ENCODE assay signal across 8 mouse cellular contexts in genomic region chr11:78159096-78159495, GRCm38 (mm10). TPM values are rescaled to one million over a fixed set of nuclear protein-coding genes. Genes with fewer than 3 reads are reported as not detected.
A peak's percentile ranks its signal among the peaks of the same experiment; 100 is the strongest.
DNase-seq lines count a peak whose midpoint lies in the region; ATAC-seq and TF ChIP-seq lines count a peak whose summit lies in the region.

No protein-coding gene starts in this region.

- H3K4me1 ChIP-seq in E14TG2a.4 (replicated peaks; ENCODE audit: low read depth, low read length), result peaks cover 94% of the 10 kb centered on the region
- H3K4me1 ChIP-seq in forebrain, embryonic 12.5 days, result peaks cover 35% of the 10 kb centered on the region
- peaks cover 7% of the 10 kb centered on the region for H3K4me1 ChIP-seq in lung, adult 2 months (ENCODE audit: control insufficient read depth, insufficient read depth, low read length)
- H3K4me1 ChIP-seq in neural tube, embryonic 14.5 days (ENCODE audit: control insufficient read depth, insufficient read depth, low read length), result peaks cover 32% of the 10 kb centered on the region
- H3K4me1 ChIP-seq in thymus, adult 2 months (replicated peaks; ENCODE audit: control insufficient read depth, insufficient read depth, low read length), result peaks cover 19% of the 10 kb centered on the region

- no peak overlapping the region for H3K4me3 ChIP-seq in E14TG2a.4 (replicated peaks; ENCODE audit: low read length)
- H3K4me3 ChIP-seq in forebrain, embryonic 12.5 days (replicated peaks), result no peak overlapping the region
- no peak overlapping the region for H3K4me3 ChIP-seq in lung, adult 2 months (replicated peaks; ENCODE audit: extremely low read depth, low read depth, low read length)
- H3K4me3 ChIP-seq in neural tube, embryonic 14.5 days (ENCODE audit: low read depth, low read length), result no peak overlapping the region
- no peak overlapping the region for H3K4me3 ChIP-seq in thymus, adult 2 months (ENCODE audit: control insufficient read depth, insufficient read depth, low read length)

- no peak for TF ChIP-seq POLR2A in lung, adult 2 months (IDR thresholded peaks at IDR 0.05; ENCODE audit: borderline replicate concordance, extremely low read depth, low read depth, low read length)
- no peak for TF ChIP-seq POLR2A in thymus, adult 2 months (IDR thresholded peaks at IDR 0.05; ENCODE audit: control insufficient read depth, extremely low read depth, insufficient read depth, low read length, poor library complexity)

- H3K9me3 ChIP-seq in E14TG2a.4 (ENCODE audit: low read length), result no peaks in the 10 kb centered on the region
- H3K9me3 ChIP-seq in forebrain, embryonic 12.5 days, result no peaks in the 10 kb centered on the region
- H3K9me3 ChIP-seq in neural tube, embryonic 14.5 days (ENCODE audit: control insufficient read depth, low read length), result no peaks in the 10 kb centered on the region

- H3K4me2 ChIP-seq in forebrain, embryonic 12.5 days, result no peak overlapping the region
- H3K4me2 ChIP-seq in neural tube, embryonic 14.5 days (ENCODE audit: low read depth, low read length), result no peak overlapping the region

- no peak overlapping the region for H3K9ac ChIP-seq in forebrain, embryonic 12.5 days
- no peak overlapping the region for H3K9ac ChIP-seq in neural tube, embryonic 14.5 days (replicated peaks; ENCODE audit: low read depth, low read length)

- intact Hi-C loops in heart, postnatal 25 days (cut with DNase I), result loop anchor here (1.0 to 5.0 kb wide), 2 partner anchors 19 to 77 kb away; partner anchors contain the start of gene Eral1

- no peak for ATAC-seq in forebrain, embryonic 12.5 days (ENCODE audit: low FRiP score)
- peak; percentile 18; the same call in 1 of the 2 replicates for ATAC-seq in neural tube, embryonic 14.5 days (ENCODE audit: low read depth)

- peaks cover 96% of the 10 kb centered on the region for H3K36me3 ChIP-seq in E14TG2a.4 (ENCODE audit: insufficient read depth, low read length)
- H3K36me3 ChIP-seq in forebrain, embryonic 12.5 days (replicated peaks), result peaks cover 87% of the 10 kb centered on the region
- H3K36me3 ChIP-seq in neural tube, embryonic 14.5 days (ENCODE audit: control insufficient read depth, insufficient read depth, low read length), result peaks cover 61% of the 10 kb centered on the region
- peaks cover 35% of the 10 kb centered on the region for H3K36me3 ChIP-seq in thymus, adult 2 months (ENCODE audit: control insufficient read depth, insufficient read depth, low read length)

- 30% methylated on average over 2 of the region's 2 CpGs for WGBS in forebrain, embryonic 12.5 days
- WGBS in lung, adult 2 months, result 15% methylated on average over 2 of the region's 2 CpGs
- whole genome bisulfite sequencing in neural tube, embryonic 14.5 days, result 24% methylated on average over 2 of the region's 2 CpGs
- 30% methylated on average over 2 of the region's 2 CpGs for WGBS in thymus, adult 2 months

- H3K27ac ChIP-seq in forebrain, embryonic 12.5 days, result 0 out of 2 replicates have a peak overlapping the region, but pooled peaks have one; percentile 25
- no peak overlapping the region for H3K27ac ChIP-seq in neural tube, embryonic 14.5 days (ENCODE audit: low read depth, low read length)
- H3K27ac ChIP-seq in thymus, adult 2 months (ENCODE audit: control insufficient read depth, insufficient read depth, low read length), result no peak overlapping the region

- DNase-seq in c-Kit-negative CD71-positive TER-119-positive erythroid progenitor cells, embryonic 14.5 days (ENCODE audit: low read depth, low spot score), result peak; percentile 82
- DNase-seq in heart, postnatal 25 days (ENCODE audit: low spot score), result peak; percentile 56
- DNase-seq in kidney, postnatal 36 days, result peak; percentile 86 to 90
- DNase-seq in lung, adult 2 months, result peak; percentile 58
- peak; percentile 84 for DNase-seq in thymus, adult 2 months

- TF ChIP-seq CTCF in E14TG2a.4 (conservative IDR thresholded peaks at IDR 0.05; ENCODE audit: low read length), result peak; percentile 83
- peak; percentile 100 for TF ChIP-seq CTCF in lung, adult 2 months (IDR thresholded peaks at IDR 0.05; ENCODE audit: insufficient read depth, low read length)
- TF ChIP-seq CTCF in thymus, adult 2 months (IDR thresholded peaks at IDR 0.05; ENCODE audit: borderline replicate concordance, control insufficient read depth, extremely low read depth, insufficient read depth, low read length, poor library complexity), result peak; percentile 57; the same call in 1 of the 2 replicates

- H3K27me3 ChIP-seq in E14TG2a.4 (ENCODE audit: insufficient read depth, low read length), result no peaks in the 10 kb centered on the region
- H3K27me3 ChIP-seq in forebrain, embryonic 12.5 days, result no peaks in the 10 kb centered on the region
- no peaks in the 10 kb centered on the region for H3K27me3 ChIP-seq in neural tube, embryonic 14.5 days (ENCODE audit: control insufficient read depth, insufficient read depth, low read length)
- no peaks in the 10 kb centered on the region for H3K27me3 ChIP-seq in thymus, adult 2 months (ENCODE audit: control insufficient read depth, insufficient read depth, low read length)

RNA-seq across cellular contexts. Expression of gene Traf4, which starts 6.3 kb away (rescaled TPM):
- 121 and 127 TPM in 2 replicates for polyA plus RNA-seq in forebrain, embryonic 12.5 days (2016; fragmentation: Nextera tagmentation; extraction: Ambion mirVana)
- 1 to 10 TPM; 4.6 to 6.7 TPM for total RNA-seq in heart, postnatal 25 days (2021)
- 37.0 and 42.8 TPM in 2 replicates for polyA plus RNA-seq in lung, adult 2 months (2012; rRNA removed)
- polyA plus RNA-seq in neural tube, embryonic 14.5 days (2014; fragmentation: Nextera tagmentation; extraction: Ambion mirVana), result 56.5 and 77.9 TPM in 2 replicates
- polyA plus RNA-seq in thymus, adult 2 months (2012; rRNA removed), result 275 TPM in 2 replicates

RNA-seq across cellular contexts. Expression of gene Nek8, which starts 17.4 kb away (rescaled TPM):
- 8.8 and 9.4 TPM in 2 replicates for polyA plus RNA-seq in forebrain, embryonic 12.5 days (2016; fragmentation: Nextera tagmentation; extraction: Ambion mirVana)
- total RNA-seq in heart, postnatal 25 days (2021), result 1 to 10 TPM; 2.5 to 2.6 TPM
- 16.1 and 18.9 TPM in 2 replicates for polyA plus RNA-seq in lung, adult 2 months (2012; rRNA removed)
- polyA plus RNA-seq in neural tube, embryonic 14.5 days (2014; fragmentation: Nextera tagmentation; extraction: Ambion mirVana), result 3.9 and 6.1 TPM in 2 replicates
- 27.0 and 27.4 TPM in 2 replicates for polyA plus RNA-seq in thymus, adult 2 months (2012; rRNA removed)

RNA-seq across cellular contexts. Expression of gene Tlcd1, which starts 17.4 kb away (rescaled TPM):
- polyA plus RNA-seq in forebrain, embryonic 12.5 days (2016; fragmentation: Nextera tagmentation; extraction: Ambion mirVana), result 5.5 and 6.9 TPM in 2 replicates
- total RNA-seq in heart, postnatal 25 days (2021), result 1 to 10 TPM; 5.5 to 7.2 TPM
- polyA plus RNA-seq in lung, adult 2 months (2012; rRNA removed), result 38.0 and 44.2 TPM in 2 replicates
- polyA plus RNA-seq in neural tube, embryonic 14.5 days (2014; fragmentation: Nextera tagmentation; extraction: Ambion mirVana), result 14.6 and 16.7 TPM in 2 replicates
- polyA plus RNA-seq in thymus, adult 2 months (2012; rRNA removed), result 30.0 and 33.1 TPM in 2 replicates

RNA-seq across cellular contexts. Expression of gene Rpl23a, which starts 24.3 kb away (rescaled TPM):
- 931 and 997 TPM in 2 replicates for polyA plus RNA-seq in forebrain, embryonic 12.5 days (2016; fragmentation: Nextera tagmentation; extraction: Ambion mirVana)
- total RNA-seq in heart, postnatal 25 days (2021), result 100 to 1,000 TPM; 776 to 853 TPM
- 103 and 212 TPM in 2 replicates for polyA plus RNA-seq in lung, adult 2 months (2012; rRNA removed)
- 906 and 951 TPM in 2 replicates for polyA plus RNA-seq in neural tube, embryonic 14.5 days (2014; fragmentation: Nextera tagmentation; extraction: Ambion mirVana)
- polyA plus RNA-seq in thymus, adult 2 months (2012; rRNA removed), result 193 and 312 TPM in 2 replicates

RNA-seq across cellular contexts. Expression of gene Rab34, which starts 29.1 kb away (rescaled TPM):
- polyA plus RNA-seq in forebrain, embryonic 12.5 days (2016; fragmentation: Nextera tagmentation; extraction: Ambion mirVana), result 44.5 and 49.8 TPM in 2 replicates
- 10 to 100 TPM; 11.2 to 12.2 TPM for total RNA-seq in heart, postnatal 25 days (2021)
- polyA plus RNA-seq in lung, adult 2 months (2012; rRNA removed), result 45.4 and 59.2 TPM in 2 replicates
- polyA plus RNA-seq in neural tube, embryonic 14.5 days (2014; fragmentation: Nextera tagmentation; extraction: Ambion mirVana), result 61.5 and 63.9 TPM in 2 replicates
- polyA plus RNA-seq in thymus, adult 2 months (2012; rRNA removed), result 15.4 and 18.5 TPM in 2 replicates
